Mouse (Mus musculus): ENCODE measurements around the gene Thy1.

DNA sequence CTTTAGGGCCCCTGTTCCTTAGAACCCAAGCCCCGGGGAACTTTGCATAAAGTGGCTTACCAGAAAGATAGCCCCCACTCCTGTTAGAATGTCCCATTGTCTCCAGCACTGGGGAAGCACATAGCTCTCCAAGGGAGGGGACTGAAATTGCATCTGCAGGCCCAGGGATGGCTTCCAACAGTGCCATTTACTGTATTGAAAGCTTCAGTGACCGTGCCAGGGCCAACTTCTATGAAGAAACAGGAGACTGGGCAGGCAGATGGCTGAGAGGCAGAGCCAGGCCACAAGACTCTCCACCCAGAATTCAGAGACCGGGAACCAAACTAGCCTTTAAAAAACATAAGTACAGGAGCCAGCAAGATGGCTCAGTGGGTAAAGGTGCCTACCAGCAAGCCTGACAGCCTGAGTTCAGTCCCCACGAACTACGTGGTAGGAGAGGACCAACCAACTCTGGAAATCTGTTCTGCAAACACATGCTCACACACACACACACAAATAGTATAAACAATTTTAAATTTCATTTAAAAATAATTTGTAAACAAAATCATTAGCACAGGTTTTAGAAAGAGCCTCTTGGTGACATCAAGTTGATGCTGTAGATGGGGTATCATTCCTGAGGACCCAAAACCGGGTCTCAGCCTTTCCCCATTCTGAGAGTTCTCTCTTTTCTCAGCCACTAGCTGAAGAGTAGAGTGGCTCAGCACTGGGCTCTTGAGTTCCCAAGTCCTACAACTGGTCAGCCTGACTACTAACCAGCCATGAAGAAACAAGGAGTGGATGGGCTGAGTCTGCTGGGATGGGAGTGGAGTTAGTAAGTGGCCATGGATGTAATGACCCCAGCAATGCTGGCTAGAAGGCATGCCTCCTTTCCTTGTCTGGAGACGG lies 1.4 kb upstream of the Thy1 start:
- TF ChIP-seq NANOG (IDR thresholded peaks at IDR 0.05; ENCODE audit: borderline replicate concordance, low read length) = no peak
- no peak for TF ChIP-seq CTCF (conservative IDR thresholded peaks at IDR 0.05; ENCODE audit: low read length)
- no peak for TF ChIP-seq POU5F1 (IDR thresholded peaks at IDR 0.05; ENCODE audit: borderline replicate concordance, low read length)
